Comparison of ENCODE assay signal across 1 mouse cellular context in the genomic region with DNA sequence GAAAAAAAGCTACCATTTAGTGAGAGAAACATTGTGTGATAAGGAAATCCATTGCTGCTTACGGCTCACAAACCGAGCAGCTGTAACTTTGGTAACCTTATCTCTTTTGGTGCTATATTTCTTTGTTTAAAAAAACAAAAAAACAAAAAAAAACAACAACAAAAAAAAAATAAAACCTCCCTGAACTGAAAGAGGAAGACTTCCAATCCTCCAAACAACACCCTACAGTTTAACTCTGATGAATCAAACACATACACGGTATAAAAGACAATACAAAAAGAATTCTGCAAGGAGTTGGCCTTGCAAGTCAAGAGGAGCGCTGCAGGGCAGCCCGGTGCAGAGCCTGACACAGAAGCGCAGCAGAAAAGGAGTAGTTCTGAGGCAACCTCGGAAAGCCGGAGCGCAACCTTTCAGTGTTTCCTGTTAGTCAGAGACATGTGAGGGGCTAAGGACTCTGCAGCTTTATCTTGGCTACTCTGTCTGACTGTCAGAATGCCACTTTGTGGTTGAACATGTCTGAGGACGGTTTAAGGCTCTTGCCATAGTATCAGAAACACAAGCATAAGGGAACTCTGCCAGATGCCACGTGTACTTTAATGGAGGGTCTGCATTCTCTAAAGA.
TF ChIP-seq lines count a peak whose summit lies in the region.

No protein-coding gene starts in this region.

TF ChIP-seq in MEL, 35 proteins besides CTCF, POLR2A, EP300 and RAD21 (continued from another document):
- TF ChIP-seq ZNF384 (IDR thresholded peaks at IDR 0.05; ENCODE audit: low read depth, low read length) (peak; percentile 71), MYC (IDR thresholded peaks at IDR 0.05; ENCODE audit: low read depth, low read length) (0 out of 2 replicates have a peak, but pooled peaks have one; percentile 38), GATA1 (IDR thresholded peaks at IDR 0.05; ENCODE audit: low read depth, low read length) (peak; percentile 70), MAX (IDR thresholded peaks at IDR 0.05; ENCODE audit: low read length) (peak; percentile 55; the same call in 1 of the 2 replicates), HCFC1 (IDR thresholded peaks at IDR 0.05; ENCODE audit: low read depth, low read length) (0 out of 2 replicates have a peak, but pooled peaks have one; percentile 24), MXI1 (IDR thresholded peaks at IDR 0.05; ENCODE audit: low read depth, low read length) (peak; percentile 67; the same call in 1 of the 2 replicates)
TF ChIP-seq in MEL: peak in this region for 11.
